Mouse (Mus musculus): ENCODE data around the gene Tnfaip8l1.
A peak's percentile ranks its signal among the peaks of the same experiment; 100 is the strongest.

- peak; percentile 80 for TF ChIP-seq ELF1 (IDR thresholded peaks at IDR 0.05; ENCODE audit: low read depth, low read length)
- TF ChIP-seq ZC3H11A (IDR thresholded peaks at IDR 0.05; ENCODE audit: low read depth, low read length) = no peak
- no peak; the same call in 1 of the 2 replicates for TF ChIP-seq ETS1 (IDR thresholded peaks at IDR 0.05; ENCODE audit: low read depth, low read length)
- no peak for TF ChIP-seq RCOR1 (IDR thresholded peaks at IDR 0.05; ENCODE audit: low read depth, low read length)
- no peak for TF ChIP-seq BHLHE40 (IDR thresholded peaks at IDR 0.05; ENCODE audit: borderline replicate concordance, low read depth, low read length)
- TF ChIP-seq USF1 (IDR thresholded peaks at IDR 0.05; ENCODE audit: low read depth, low read length) = no peak
- TF ChIP-seq HCFC1 (IDR thresholded peaks at IDR 0.05; ENCODE audit: low read depth, low read length) = peak; percentile 93
- 0 out of 6 replicates have a peak, but pooled peaks of 1 of the 3 experiments have one; percentile 5 for TF ChIP-seq CTCF (IDR thresholded peaks at IDR 0.05 in 2 of 3, conservative IDR thresholded peaks at IDR 0.05 in 1 of 3; ENCODE audit: control insufficient read depth in 1 of 3, insufficient read depth in 1 of 3, low read depth in 2 of 3, low read length in 3 of 3, poor library complexity in 1 of 3, severe bottlenecking in 1 of 3)
- TF ChIP-seq SIN3A (IDR thresholded peaks at IDR 0.05; ENCODE audit: low read length) = peak; percentile 96
- TF ChIP-seq ZNF384 (IDR thresholded peaks at IDR 0.05; ENCODE audit: low read depth, low read length) = no peak
- TF ChIP-seq POLR2A (IDR thresholded peaks at IDR 0.05; ENCODE audit: control insufficient read depth in 1 of 2, insufficient read depth in 1 of 2, low read depth in 1 of 2, low read length in 2 of 2, poor library complexity in 1 of 2) = peak; percentile 16 to 77; a peak in 3 of 4 replicates
- TF ChIP-seq TBP (IDR thresholded peaks at IDR 0.05; ENCODE audit: low read depth, low read length) = peak; percentile 94
- TF ChIP-seq TCF12 (IDR thresholded peaks at IDR 0.05; ENCODE audit: low read depth, low read length) = peak; percentile 54
Observed at GRCm38 (mm10) chr17:56218377-56219191, 56.3 kb downstream of the Tnfaip8l1 start, which contains the start of gene Dpp9.
